Mouse (Mus musculus) embryonic facial prominence, embryonic 10.5 days (tissue): ENCODE measurements around the gene Nrip1. TPM values are rescaled to one million over a fixed set of nuclear protein-coding genes. Genes with fewer than 3 reads are reported as not detected.

ENCODE experiments used
- DNase-seq: peaks from one replicate; pipeline ENCODE4 v3.0.0-alpha.2; 2017; ENCODE audit warnings: low spot score
- H3K27ac ChIP-seq: fragments of 300-500 bp; sonication (generic); replicated peaks from 2 replicates; pipeline ENCODE4 v1.5.1; 2016; ENCODE audit warnings: mild to moderate bottlenecking
- H3K27me3 ChIP-seq: fragments of 300-500 bp; sonication (generic); replicated peaks from 2 replicates; pipeline ENCODE4 v1.6.1; 2016; ENCODE audit warnings: low read depth, mild to moderate bottlenecking; ENCODE audit not compliant: poor library complexity, severe bottlenecking
- H3K36me3 ChIP-seq: fragments of 300-500 bp; sonication (generic); replicated peaks from 2 replicates; pipeline ENCODE4 v1.6.1; 2016; ENCODE audit warnings: mild to moderate bottlenecking, moderate library complexity
- H3K4me1 ChIP-seq: fragments of 300-500 bp; sonication (generic); 2 replicates; pipeline ENCODE4 v1.6.1; 2016
- H3K4me3 ChIP-seq: fragments of 300-500 bp; sonication (generic); 2 replicates; pipeline ENCODE4 v1.5.1; 2016; ENCODE audit warnings: mild to moderate bottlenecking, moderate library complexity
- H3K9me3 ChIP-seq: fragments of 300-500 bp; sonication (generic); 2 replicates; pipeline ENCODE4 v1.6.1; 2016; ENCODE audit warnings: mild to moderate bottlenecking
- WGBS: fragments of 180-500 bp; shearing (Covaris S2); methylation state at CpG from one replicate; pipeline ENCODE4 v1.1.7; 2016; 5-methylcytosine and 5-hydroxymethylcytosine counted together
- polyA plus RNA-seq: library from polyadenylated mRNA; unstranded; fragments of >200 nt; fragmentation: Nextera tagmentation; extraction: Ambion mirVana; gene quantifications from 2 replicates; pipeline ENCODE4 v1.2.1, GENCODE M21; 2016

Nrip1 gene
- polyA plus RNA-seq, 1 experiment from 2014 or later = 58.3 TPM

DNA sequence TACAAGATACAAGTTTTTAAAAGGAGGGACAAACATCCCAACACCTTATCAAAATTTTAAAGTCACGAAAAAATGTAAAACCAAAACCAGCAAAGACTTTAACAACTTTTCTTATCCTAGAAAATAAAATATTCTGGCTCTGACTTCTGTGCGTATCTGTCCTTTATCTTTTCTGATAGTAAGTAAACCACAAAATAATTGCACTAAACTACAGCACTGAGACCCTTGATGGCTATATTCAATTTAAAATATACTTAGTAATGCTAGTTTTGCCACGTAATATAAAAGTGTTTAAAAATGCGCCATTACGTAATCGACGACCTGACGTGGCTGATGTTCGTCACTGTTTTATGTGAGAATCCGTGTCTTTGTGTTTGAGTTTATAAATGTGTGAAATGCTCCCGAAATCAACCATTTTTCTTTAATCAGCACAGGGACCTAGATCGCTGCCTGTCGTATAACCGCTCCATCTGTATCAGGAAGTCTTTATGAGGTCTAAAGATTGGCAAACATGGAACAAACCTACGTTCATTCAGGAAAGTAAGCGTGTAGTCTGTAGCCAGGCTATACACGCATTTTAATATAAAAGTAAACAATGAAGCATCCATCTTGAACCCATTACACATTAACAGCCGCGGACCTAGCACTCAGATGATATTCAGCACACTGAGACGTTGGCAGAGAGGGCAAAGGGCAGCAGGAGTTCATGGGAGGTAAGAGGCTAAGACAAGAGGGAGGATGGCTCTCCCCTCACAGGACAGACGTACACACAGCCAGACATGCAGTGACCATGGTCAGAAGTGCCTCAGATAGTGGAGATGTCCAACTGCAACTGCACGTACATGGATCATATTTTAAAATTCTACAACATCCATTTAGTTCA, 56.4 kb downstream of the Nrip1 start:
- DNase-seq = no peak
- no peaks in the 10 kb centered on the region for H3K9me3 ChIP-seq
- H3K4me1 ChIP-seq = peaks cover 58% of the 10 kb centered on the region
- H3K4me3 ChIP-seq = no peak overlapping the region
- WGBS = 84% methylated on average over 22 of the region's 22 CpGs
- H3K36me3 ChIP-seq = no peaks in the 10 kb centered on the region
- no peaks in the 10 kb centered on the region for H3K27me3 ChIP-seq
- no peak overlapping the region for H3K27ac ChIP-seq

DNA sequence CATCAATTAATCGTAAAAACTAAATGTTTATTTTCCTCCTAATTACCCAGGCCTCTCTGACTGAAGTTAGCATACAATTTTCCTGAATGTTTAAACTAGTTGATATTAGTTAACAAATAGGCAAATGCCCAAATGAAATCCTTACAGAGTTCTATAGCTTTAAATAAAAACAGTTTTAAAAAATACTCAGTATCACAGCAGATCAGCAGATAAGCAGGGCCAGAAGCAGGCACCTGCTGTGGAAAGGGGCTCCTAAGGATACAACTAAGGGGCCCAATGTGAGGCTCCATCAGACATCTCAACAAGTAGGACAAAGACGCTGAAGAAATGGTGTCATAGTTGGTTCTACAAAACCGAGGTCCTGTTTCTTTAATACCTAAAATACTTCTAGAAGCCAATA, 58.0 kb downstream of the Nrip1 start:
- WGBS = 90% methylated on average over 3 of the region's 3 CpGs
- Histone ChIP-seq H3K27me3 (no peaks in the 10 kb centered on the region), H3K9me3 (no peaks in the 10 kb centered on the region), H3K4me3 (no peak overlapping the region), H3K36me3 (no peaks in the 10 kb centered on the region), H3K27ac (no peak overlapping the region), H3K4me1 (peaks cover 42% of the 10 kb centered on the region)
- no peak for DNase-seq

DNA sequence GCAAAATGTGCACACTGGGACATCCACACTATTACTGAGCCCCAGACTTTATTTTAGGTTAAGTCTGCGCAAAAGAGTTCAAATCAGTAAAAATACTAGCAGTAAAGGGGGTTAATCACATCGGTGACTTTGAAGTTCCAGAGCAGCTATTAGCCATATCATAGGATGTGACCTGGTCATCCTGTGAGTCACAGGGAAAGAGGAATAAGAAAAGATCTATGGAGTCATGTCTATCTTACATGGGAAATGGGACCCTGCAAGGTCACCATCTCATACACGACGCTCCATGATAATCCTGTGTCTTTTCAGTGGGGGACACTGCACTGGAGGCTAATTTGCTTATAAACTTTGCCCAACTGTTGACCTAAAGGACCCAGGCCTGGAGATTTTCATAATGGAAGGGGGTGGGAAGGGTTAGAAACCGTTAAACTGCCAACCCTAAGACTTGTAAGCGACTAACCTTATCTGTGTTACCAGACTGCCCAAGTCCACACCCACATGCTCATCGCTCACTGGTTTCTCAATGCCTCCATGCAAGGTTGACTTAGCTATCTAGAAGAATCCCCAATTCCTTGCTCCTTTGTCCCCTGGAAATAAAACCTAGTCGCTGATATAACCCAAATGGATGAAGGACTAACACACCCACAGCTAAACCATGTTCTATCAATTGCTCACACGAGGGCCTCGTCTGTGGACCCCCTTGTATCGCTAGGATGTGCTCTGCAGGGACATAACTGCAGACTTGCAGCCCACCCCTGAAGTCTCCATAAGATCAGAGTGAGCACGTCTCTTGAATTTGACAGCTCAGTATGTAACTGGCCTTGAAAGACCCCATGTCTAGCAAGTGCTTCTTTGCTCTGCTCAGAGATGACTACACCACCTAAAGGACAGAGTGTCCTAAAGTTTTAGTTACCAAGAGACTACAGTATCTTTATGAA, 59.3 kb downstream of the Nrip1 start:
- no peak overlapping the region for H3K4me3 ChIP-seq
- peaks cover 6% of the 10 kb centered on the region for H3K36me3 ChIP-seq
- 86% methylated on average over 12 of the region's 12 CpGs for whole genome bisulfite sequencing
- H3K4me1 ChIP-seq = peaks cover 29% of the 10 kb centered on the region
- no peak overlapping the region for H3K27ac ChIP-seq
- no peaks in the 10 kb centered on the region for H3K9me3 ChIP-seq
- H3K27me3 ChIP-seq = no peaks in the 10 kb centered on the region
- DNase-seq = no peak

DNA sequence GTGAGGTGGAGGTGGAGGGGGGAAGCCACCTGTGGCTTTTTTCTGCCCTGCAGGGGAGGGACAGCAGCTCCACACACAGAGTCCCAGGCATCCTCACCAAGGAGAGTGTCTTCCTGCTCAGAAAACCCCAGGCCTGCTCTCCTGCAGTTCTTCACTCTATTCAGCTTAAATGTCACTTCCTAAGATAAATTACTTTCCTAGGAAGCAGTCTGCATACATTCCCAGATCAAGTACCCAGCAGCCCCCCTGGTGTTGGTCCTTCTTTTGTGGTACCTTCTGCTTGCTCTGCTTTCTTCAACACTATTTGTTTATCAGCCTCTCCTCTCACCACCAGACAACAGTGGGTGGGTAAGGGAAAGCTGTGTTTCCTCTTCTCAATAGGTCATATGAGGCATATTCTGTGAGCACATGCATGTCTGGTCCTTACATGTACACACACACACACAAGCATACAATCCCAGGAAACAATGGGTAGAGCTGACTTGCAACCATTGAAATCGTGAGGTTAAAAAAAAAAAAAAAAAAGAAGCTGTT, 60.7 kb downstream of the Nrip1 start:
- H3K9me3 ChIP-seq = no peaks in the 10 kb centered on the region
- H3K4me3 ChIP-seq = no peak overlapping the region
- H3K4me1 ChIP-seq = peaks cover 15% of the 10 kb centered on the region
- H3K27ac ChIP-seq = no peak overlapping the region; the same call in 1 of the 2 replicates
- peaks cover 16% of the 10 kb centered on the region for H3K36me3 ChIP-seq
- H3K27me3 ChIP-seq = no peaks in the 10 kb centered on the region
- WGBS = 67% methylated on average over 1 of the region's 1 CpGs
- DNase-seq = no peak

DNA sequence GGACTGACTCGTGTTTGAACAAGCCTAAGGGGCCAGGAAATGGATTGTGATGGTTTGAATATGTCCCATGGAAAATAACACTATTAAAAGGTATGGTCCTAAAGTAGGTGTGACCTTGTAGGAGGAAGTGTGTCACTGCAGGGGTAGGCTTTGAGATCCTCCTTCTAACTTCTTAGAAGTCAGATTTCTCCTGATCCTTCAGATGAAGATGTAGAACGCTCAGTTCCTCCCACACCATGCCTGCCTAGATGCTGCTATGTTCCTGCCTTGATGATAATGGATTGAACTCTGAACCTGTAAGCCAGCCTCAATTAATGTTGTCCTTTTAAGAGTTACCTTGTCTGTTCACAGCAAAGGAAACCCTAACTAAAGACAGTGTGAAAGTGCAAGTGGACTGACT, 62.8 kb downstream of the Nrip1 start:
- H3K27me3 ChIP-seq = no peaks in the 10 kb centered on the region
- no peak for DNase-seq
- H3K4me3 ChIP-seq = no peak overlapping the region
- peaks cover 8% of the 10 kb centered on the region for H3K4me1 ChIP-seq
- peaks cover 29% of the 10 kb centered on the region for H3K36me3 ChIP-seq
- H3K27ac ChIP-seq = no peak overlapping the region
- WGBS = 86% methylated on average over 2 of the region's 2 CpGs
- no peaks in the 10 kb centered on the region for H3K9me3 ChIP-seq

DNA sequence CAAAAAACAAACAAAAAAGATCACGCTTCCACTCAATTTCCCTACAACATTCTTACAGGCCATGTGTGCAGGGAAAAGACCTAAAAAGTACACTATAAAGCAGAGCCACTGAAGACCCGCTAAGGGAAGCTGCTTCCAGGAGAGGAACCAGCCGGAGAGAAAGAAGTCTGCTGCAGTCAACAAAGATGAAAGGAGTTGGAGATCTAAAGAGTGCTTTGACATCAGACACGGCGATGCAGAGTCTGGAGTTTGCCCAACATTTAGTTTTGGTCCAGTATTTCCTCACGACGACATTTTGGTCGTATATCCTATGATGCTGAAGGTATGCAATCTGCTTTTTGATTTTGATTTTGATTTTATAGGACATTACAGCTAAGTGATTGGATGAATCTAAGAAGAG, 63.3 kb downstream of the Nrip1 start:
- peaks cover 29% of the 10 kb centered on the region for H3K36me3 ChIP-seq
- no peaks in the 10 kb centered on the region for H3K9me3 ChIP-seq
- H3K4me3 ChIP-seq = no peak overlapping the region
- no peak overlapping the region for H3K27ac ChIP-seq
- no peak for DNase-seq
- WGBS = 87% methylated on average over 8 of the region's 8 CpGs
- no peaks in the 10 kb centered on the region for H3K27me3 ChIP-seq
- H3K4me1 ChIP-seq = peaks cover 8% of the 10 kb centered on the region

DNA sequence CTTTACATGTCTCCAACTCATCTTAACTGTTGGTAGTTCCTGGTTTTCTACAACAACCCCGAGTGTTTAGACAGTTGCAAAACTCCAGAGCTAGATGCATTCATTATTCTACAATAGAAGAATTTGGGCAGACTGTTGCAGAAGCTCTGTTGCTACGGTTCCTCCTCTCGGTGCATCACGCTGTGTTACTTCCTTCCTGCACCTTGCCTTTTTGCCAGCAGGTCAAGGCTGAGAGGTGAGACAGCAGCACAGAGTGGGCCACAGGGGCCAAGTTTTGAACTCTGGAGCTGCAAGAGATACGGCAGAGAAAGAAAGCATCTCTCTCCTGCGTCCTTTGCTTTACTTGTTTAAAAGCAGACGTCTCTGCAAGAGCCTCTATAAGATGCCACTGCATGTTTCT, 64.3 kb downstream of the Nrip1 start:
- no peaks in the 10 kb centered on the region for H3K27me3 ChIP-seq
- H3K9me3 ChIP-seq = no peaks in the 10 kb centered on the region
- no peak overlapping the region for H3K27ac ChIP-seq
- H3K36me3 ChIP-seq = peaks cover 30% of the 10 kb centered on the region
- H3K4me3 ChIP-seq = no peak overlapping the region
- H3K4me1 ChIP-seq = peaks cover 7% of the 10 kb centered on the region
- no peak for DNase-seq
- 87% methylated on average over 7 of the region's 7 CpGs for WGBS

DNA sequence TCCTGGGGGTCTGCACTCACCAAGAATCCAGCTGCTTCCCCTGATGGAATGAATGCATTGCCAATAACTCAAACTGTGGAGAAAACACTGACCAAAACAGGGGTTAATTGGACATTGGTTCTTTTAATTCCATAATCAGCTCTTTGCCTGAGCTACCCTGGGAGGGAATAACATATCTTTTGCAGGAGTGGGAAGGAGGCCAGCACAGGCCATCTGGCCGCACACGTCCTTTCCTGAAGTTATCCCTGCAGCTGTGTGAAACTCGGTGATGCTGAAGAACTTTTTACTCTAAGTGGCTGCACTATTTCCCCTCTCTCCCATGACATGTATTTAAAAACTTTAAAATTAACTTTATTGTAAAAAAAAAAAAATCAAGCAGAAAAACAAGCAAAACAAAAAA, 66.6 kb downstream of the Nrip1 start:
- Histone ChIP-seq H3K4me1 (no peaks in the 10 kb centered on the region), H3K27ac (no peak overlapping the region), H3K9me3 (no peaks in the 10 kb centered on the region), H3K27me3 (no peaks in the 10 kb centered on the region), H3K36me3 (peaks cover 34% of the 10 kb centered on the region), H3K4me3 (no peak overlapping the region)
- no peak for DNase-seq
- WGBS = 86% methylated on average over 3 of the region's 3 CpGs

DNA sequence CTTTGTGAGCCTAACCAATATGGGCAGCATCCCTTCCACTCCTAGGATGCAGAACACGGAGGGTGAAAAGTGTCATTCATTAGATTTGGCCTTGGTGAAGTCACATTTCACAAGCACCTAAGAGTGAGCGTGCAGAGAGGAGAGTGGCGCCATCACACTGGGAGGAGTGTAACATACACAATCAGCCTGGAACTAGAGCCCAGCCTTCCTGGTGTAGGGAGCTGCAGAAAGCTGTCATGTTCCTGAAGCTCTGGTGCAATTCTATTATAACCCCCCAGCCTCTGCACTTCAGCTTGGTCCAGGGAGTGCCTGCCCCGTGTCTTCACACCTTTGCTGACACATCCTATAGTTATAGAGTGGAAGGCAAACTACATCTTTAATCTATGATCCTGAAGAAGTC, 67.2 kb downstream of the Nrip1 start:
- 95% methylated on average over 4 of the region's 4 CpGs for WGBS
- H3K36me3 ChIP-seq = peaks cover 34% of the 10 kb centered on the region
- peaks cover 6% of the 10 kb centered on the region for H3K4me1 ChIP-seq
- H3K4me3 ChIP-seq = no peak overlapping the region
- H3K27me3 ChIP-seq = no peaks in the 10 kb centered on the region
- DNase-seq = no peak
- H3K9me3 ChIP-seq = no peaks in the 10 kb centered on the region
- H3K27ac ChIP-seq = no peak overlapping the region

DNA sequence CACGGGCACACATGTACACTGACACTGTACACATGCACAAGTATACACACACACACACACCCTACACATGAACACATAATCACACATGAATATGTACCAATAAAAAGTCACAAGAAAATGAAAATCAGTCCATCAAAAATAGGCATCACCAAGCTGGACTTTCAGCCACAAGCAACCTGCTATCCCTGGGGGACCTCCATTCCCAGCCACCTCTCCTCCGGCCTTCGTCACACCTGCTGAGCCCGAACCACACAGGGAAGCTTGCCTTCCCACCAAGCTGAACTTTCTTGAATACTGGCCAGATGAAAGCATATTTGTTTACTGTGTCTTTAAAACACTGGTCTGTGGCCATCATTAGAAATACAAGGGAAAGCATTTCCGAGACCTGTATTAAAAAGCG, 70.2 kb downstream of the Nrip1 start:
- Histone ChIP-seq H3K4me1 (peaks cover 27% of the 10 kb centered on the region), H3K36me3 (peaks cover 19% of the 10 kb centered on the region; the same call in 1 of the 2 replicates), H3K4me3 (no peak overlapping the region), H3K27ac (no peak overlapping the region), H3K9me3 (no peaks in the 10 kb centered on the region), H3K27me3 (no peaks in the 10 kb centered on the region)
- WGBS = 90% methylated on average over 6 of the region's 6 CpGs
- DNase-seq = no peak

DNA sequence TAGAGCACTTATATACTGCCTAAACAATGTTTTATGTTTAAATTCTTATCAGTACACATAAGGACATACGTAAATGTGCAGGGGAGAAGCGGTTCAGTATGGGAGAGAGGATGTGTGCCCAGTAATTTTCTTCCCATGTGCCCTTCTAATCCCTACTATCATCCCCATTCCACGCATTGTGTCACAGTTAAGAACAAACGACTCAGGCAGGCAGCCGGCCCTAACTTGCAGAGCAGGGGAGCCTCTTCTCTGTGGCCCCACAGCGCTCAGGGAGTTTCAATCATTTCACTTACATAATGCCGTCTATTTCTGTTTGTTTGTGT, 71.9 kb downstream of the Nrip1 start:
- H3K4me1 ChIP-seq = peaks cover 27% of the 10 kb centered on the region
- H3K4me3 ChIP-seq = no peak overlapping the region
- WGBS = 70% methylated on average over 7 of the region's 7 CpGs
- no peaks in the 10 kb centered on the region for H3K27me3 ChIP-seq
- no peaks in the 10 kb centered on the region for H3K9me3 ChIP-seq
- H3K36me3 ChIP-seq = peaks cover 13% of the 10 kb centered on the region; the same call in 1 of the 2 replicates
- no peak for DNase-seq
- H3K27ac ChIP-seq = no peak overlapping the region

DNA sequence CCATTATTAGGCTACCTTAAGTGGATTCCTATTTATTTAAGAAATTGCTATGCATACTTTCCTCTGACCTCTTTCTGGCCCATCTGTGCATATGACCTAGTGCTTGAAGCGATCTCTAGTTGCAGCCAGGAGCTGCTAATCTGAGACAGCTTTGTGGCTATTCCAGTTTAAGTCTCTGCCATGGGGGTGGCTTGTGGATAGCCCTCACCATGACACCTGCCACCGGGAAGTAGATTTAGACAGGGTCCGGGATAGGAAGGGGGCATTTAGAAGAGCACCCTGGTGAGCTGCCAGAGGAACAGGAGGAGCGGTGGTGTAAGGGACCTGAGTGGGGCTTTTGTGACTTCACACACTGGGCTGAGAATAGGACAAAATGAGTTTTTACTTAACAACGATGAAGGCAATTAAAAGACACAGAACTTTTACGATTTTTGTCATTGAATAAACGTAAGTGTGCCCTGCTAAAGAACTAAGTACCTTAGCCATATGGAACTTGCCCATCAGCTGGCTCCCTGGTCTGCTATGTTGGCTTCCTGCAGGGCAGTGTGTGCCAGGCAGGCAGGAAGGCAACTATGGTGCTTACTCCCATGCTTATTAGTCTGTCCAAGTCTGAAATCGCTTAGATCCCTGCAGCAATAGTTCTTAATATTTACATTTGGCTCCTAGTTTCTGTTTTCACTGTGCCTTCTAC, 72.4 kb downstream of the Nrip1 start:
- no peak for DNase-seq
- 78% methylated on average over 8 of the region's 8 CpGs for WGBS
- no peak overlapping the region for H3K27ac ChIP-seq

More for the DNA sequence above, 72.4 kb downstream of the Nrip1 start:
- Histone ChIP-seq H3K4me3 (no peak overlapping the region), H3K36me3 (peaks cover 8% of the 10 kb centered on the region), H3K9me3 (no peaks in the 10 kb centered on the region), H3K27me3 (no peaks in the 10 kb centered on the region), H3K4me1 (peaks cover 27% of the 10 kb centered on the region)
